In the genomic region with DNA sequence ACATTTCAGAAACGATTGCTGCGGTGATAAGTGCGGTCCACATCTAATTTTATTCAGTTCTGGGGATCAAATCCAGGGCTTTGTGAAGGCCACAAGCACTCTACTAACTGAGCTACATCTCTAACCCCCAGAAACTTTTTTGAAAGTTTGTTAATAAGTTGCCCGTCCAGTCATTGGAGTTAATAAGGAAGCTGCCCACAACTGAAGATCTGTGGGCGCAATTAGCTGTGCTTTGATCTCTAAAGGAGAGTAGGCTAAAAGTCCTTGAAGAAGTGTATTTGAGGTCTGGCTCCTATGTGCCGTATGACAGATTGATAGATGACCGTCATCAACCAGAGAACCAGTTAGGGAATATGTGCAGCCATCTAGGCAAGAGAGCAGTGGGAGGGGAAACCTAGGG, we compare ENCODE assay signal across 18 mouse cellular contexts.
"Had no signal": no experiment of that assay in that cellular context is flagged by ENCODE, and none has a peak within 500 bp of the region (broad histone marks: within the 10 kb centered on the region; RNA-seq: fewer than 3 reads in every experiment).

No protein-coding gene starts in this region.

- DNase-seq: liver, postnatal 0 days; lung, adult 2 months; lung, postnatal 14 days; lung, postnatal 36 days; right cerebral cortex, postnatal 14 days; thymus, adult 2 months; thymus, postnatal 25 days; thymus, postnatal 4 days had no signal

- H3K9me3 ChIP-seq: lung, embryonic 15.5 days; midbrain, embryonic 10.5 days; midbrain, embryonic 12.5 days; midbrain, embryonic 15.5 days; neural tube, embryonic 12.5 days; stomach, embryonic 15.5 days had no signal

- H3K4me2 ChIP-seq: lung, embryonic 15.5 days; midbrain, embryonic 12.5 days; midbrain, embryonic 15.5 days; neural tube, embryonic 12.5 days; stomach, embryonic 15.5 days had no signal

- H3K27me3 ChIP-seq: lung, embryonic 15.5 days; megakaryocyte, embryonic 14.5 days; midbrain, embryonic 12.5 days; midbrain, embryonic 15.5 days; neural tube, embryonic 12.5 days; stomach, embryonic 15.5 days had no signal

- H3K4me1 ChIP-seq: midbrain, embryonic 10.5 days; midbrain, embryonic 12.5 days; midbrain, embryonic 15.5 days; neural tube, embryonic 12.5 days; stomach, embryonic 15.5 days had no signal

- H3K9ac ChIP-seq: liver, postnatal 0 days; lung, embryonic 15.5 days; midbrain, embryonic 12.5 days; midbrain, embryonic 15.5 days; neural tube, embryonic 12.5 days; stomach, embryonic 15.5 days had no signal

- H3K4me3 ChIP-seq: lung, embryonic 15.5 days; megakaryocyte, embryonic 14.5 days; midbrain, embryonic 10.5 days; midbrain, embryonic 12.5 days; midbrain, embryonic 15.5 days; neural tube, embryonic 12.5 days; stomach, embryonic 15.5 days had no signal

- H3K36me3 ChIP-seq: lung, embryonic 15.5 days; midbrain, embryonic 10.5 days; midbrain, embryonic 12.5 days; midbrain, embryonic 15.5 days; neural tube, embryonic 12.5 days; stomach, embryonic 15.5 days had no signal

- ATAC-seq: liver, postnatal 0 days; lung, postnatal 0 days; midbrain, embryonic 15.5 days had no signal

- H3K27ac ChIP-seq: lung, embryonic 15.5 days; macrophage; midbrain, embryonic 10.5 days; midbrain, embryonic 12.5 days; midbrain, embryonic 15.5 days; neural tube, embryonic 12.5 days; stomach, embryonic 15.5 days; stomach, postnatal 0 days had no signal
